Mouse (Mus musculus) MEL (cell line): ENCODE results near the gene Syne2. TPM values are rescaled to one million over a fixed set of nuclear protein-coding genes. Genes with fewer than 3 reads are reported as not detected.
"Not testable (repeated sequence)": the region's sequence is repeated elsewhere in the genome, so short reads cannot be mapped to it uniquely, and the experiment has no call there.

ENCODE experiments used
- DNase-seq: peaks from one replicate; pipeline ENCODE4 v3.0.0; 2011; ENCODE audit warnings: low read depth, low spot score
- H3K27ac ChIP-seq: 2 replicates; pipeline ENCODE4 v1.5.1; 2012; ENCODE audit warnings: low read depth, mild to moderate bottlenecking, control low read depth, low read length, moderate library complexity; ENCODE audit not compliant: control insufficient read depth
- H3K27me3 ChIP-seq, 2 experiments: fragments of 150-350 bp in 1 of 2; sonication (generic) in 1 of 2; 2 replicates each; pipeline ENCODE4 v1.6.1; 2012; ENCODE audit warnings: low read length in 2 of 2, mild to moderate bottlenecking in 2 of 2, improper control_type of control experiment in 1 of 2, moderate library complexity in 1 of 2; ENCODE audit not compliant: insufficient read depth in 2 of 2, control insufficient read depth in 1 of 2
- H3K36me3 ChIP-seq, 2 experiments: 2 replicates each; pipeline ENCODE4 v1.6.1; 2012 to 2014; ENCODE audit warnings: low read length in 2 of 2, improper control_type of control experiment in 1 of 2, inconsistent platforms in 1 of 2, mild to moderate bottlenecking in 1 of 2; ENCODE audit not compliant: insufficient read depth in 2 of 2, control insufficient read depth in 1 of 2
- H3K4me1 ChIP-seq, 2 experiments: fragments of 150-350 bp in 1 of 2; sonication (generic) in 1 of 2; 2 replicates each; pipeline ENCODE4 v1.6.1; 2012; ENCODE audit warnings: low read length in 2 of 2, improper control_type of control experiment in 1 of 2, mild to moderate bottlenecking in 1 of 2; ENCODE audit not compliant: insufficient read depth in 2 of 2, control insufficient read depth in 1 of 2
- H3K4me3 ChIP-seq, 2 experiments: fragments of 150-350 bp in 1 of 2; sonication (generic) in 1 of 2; 2 replicates each; pipeline ENCODE4 v1.5.1; 2012; ENCODE audit warnings: low read depth in 2 of 2, low read length in 2 of 2, mild to moderate bottlenecking in 2 of 2, moderate library complexity in 2 of 2, control low read depth in 1 of 2, improper control_type of control experiment in 1 of 2; ENCODE audit not compliant: control insufficient read depth in 1 of 2, insufficient read depth in 1 of 2
- H3K79me2 ChIP-seq: 2 replicates; pipeline ENCODE4 v1.6.1; 2012; ENCODE audit warnings: mild to moderate bottlenecking, low read length, moderate library complexity; ENCODE audit not compliant: control insufficient read depth, poor library complexity, insufficient read depth
- H3K9ac ChIP-seq: 2 replicates; pipeline ENCODE4 v1.6.1; 2012; ENCODE audit warnings: low read depth, mild to moderate bottlenecking, control low read depth, low read length, moderate library complexity; ENCODE audit not compliant: control insufficient read depth, poor library complexity, severe bottlenecking
- H3K9me3 ChIP-seq: fragments of 150-350 bp; sonication (generic); replicated peaks from 2 replicates; pipeline ENCODE4 v1.6.1; 2012; ENCODE audit warnings: mild to moderate bottlenecking, low read length, improper control_type of control experiment, moderate library complexity; ENCODE audit not compliant: insufficient read depth
- CHD2 ChIP-seq: IDR thresholded peaks from 2 replicates; pipeline ENCODE4 v1.6.1; 2011; ENCODE audit warnings: low read length, improper control_type of control experiment
- CTCF ChIP-seq, 3 experiments: IDR thresholded peaks in 2 of 3; conservative IDR thresholded peaks in 1 of 3; 2 replicates each; pipeline ENCODE4 v1.5.1; 2011 to 2012; ENCODE audit warnings: low read length in 3 of 3, low read depth in 2 of 3, mild to moderate bottlenecking in 2 of 3, improper control_type of control experiment in 1 of 3, inconsistent platforms in 1 of 3, mixed read lengths in 1 of 3, moderate library complexity in 1 of 3; ENCODE audit not compliant: control insufficient read depth in 1 of 3, insufficient read depth in 1 of 3, poor library complexity in 1 of 3, severe bottlenecking in 1 of 3
- E2F4 ChIP-seq: IDR thresholded peaks from 2 replicates; pipeline ENCODE4 v1.6.1; 2011; ENCODE audit warnings: low read depth, low read length, improper control_type of control experiment, borderline replicate concordance
- GATA1 ChIP-seq: IDR thresholded peaks from 2 replicates; pipeline ENCODE4 v1.6.1; 2011; ENCODE audit warnings: low read depth, low read length, improper control_type of control experiment
- MYC ChIP-seq: IDR thresholded peaks from 2 replicates; pipeline ENCODE4 v1.6.1; 2011; ENCODE audit warnings: low read depth, mild to moderate bottlenecking, low read length, improper control_type of control experiment, moderate library complexity
- POLR2AphosphoS2 ChIP-seq: IDR thresholded peaks from 2 replicates; pipeline ENCODE4 v1.6.1; 2011; ENCODE audit warnings: low read length, improper control_type of control experiment
- POLR2AphosphoS5 ChIP-seq: IDR thresholded peaks from 2 replicates; pipeline ENCODE4 v1.6.1; 2012; ENCODE audit warnings: low read depth, borderline replicate concordance, mild to moderate bottlenecking, inconsistent platforms, low read length, moderate library complexity, mixed read lengths
- RAD21 ChIP-seq: IDR thresholded peaks from 2 replicates; pipeline ENCODE4 v1.6.1; 2011; ENCODE audit warnings: mild to moderate bottlenecking, low read depth, low read length, improper control_type of control experiment
- RCOR1 ChIP-seq: IDR thresholded peaks from 2 replicates; pipeline ENCODE4 v1.6.1; 2012; ENCODE audit warnings: low read depth, mild to moderate bottlenecking, inconsistent platforms, low read length, improper control_type of control experiment
- SMC3 ChIP-seq: IDR thresholded peaks from 2 replicates; pipeline ENCODE4 v1.6.1; 2011; ENCODE audit warnings: low read depth, low read length, improper control_type of control experiment
- ZC3H11A ChIP-seq: IDR thresholded peaks from 2 replicates; pipeline ENCODE4 v1.6.1; 2012; ENCODE audit warnings: low read depth, mild to moderate bottlenecking, inconsistent platforms, low read length, improper control_type of control experiment
- ZKSCAN1 ChIP-seq: IDR thresholded peaks from 2 replicates; pipeline ENCODE4 v1.6.1; 2012; ENCODE audit warnings: low read depth, mild to moderate bottlenecking, inconsistent platforms, low read length, improper control_type of control experiment, moderate library complexity
- ZNF384 ChIP-seq: IDR thresholded peaks from 2 replicates; pipeline ENCODE4 v1.6.1; 2012; ENCODE audit warnings: low read depth, mild to moderate bottlenecking, inconsistent platforms, low read length, improper control_type of control experiment
- polyA plus RNA-seq, 2 experiments: library from polyadenylated mRNA; stranded (reverse) in 1 of 2; unstranded in 1 of 2; fragments of >175 nt in 1 of 2; fragments of >200 nt in 1 of 2; gene quantifications; 2 replicates each; pipeline versions ENCODE4 v1.2.1 to v1.2.4; 2012; ENCODE audit warnings: low replicate concordance in 2 of 2, low read depth in 1 of 2; ENCODE audit not compliant: insufficient read length in 2 of 2, insufficient read depth in 1 of 2, missing spikeins in 1 of 2
- total RNA-seq: library from RNA; depleted of rRNA; stranded (reverse); fragments of 300-350 nt; gene quantifications from 2 replicates; pipeline ENCODE4 v1.2.3, GENCODE M21; 2012

Syne2 gene
- total and polyA plus RNA-seq, 3 experiments: 0.06 to 0.15 TPM; not detected in 1

DNA sequence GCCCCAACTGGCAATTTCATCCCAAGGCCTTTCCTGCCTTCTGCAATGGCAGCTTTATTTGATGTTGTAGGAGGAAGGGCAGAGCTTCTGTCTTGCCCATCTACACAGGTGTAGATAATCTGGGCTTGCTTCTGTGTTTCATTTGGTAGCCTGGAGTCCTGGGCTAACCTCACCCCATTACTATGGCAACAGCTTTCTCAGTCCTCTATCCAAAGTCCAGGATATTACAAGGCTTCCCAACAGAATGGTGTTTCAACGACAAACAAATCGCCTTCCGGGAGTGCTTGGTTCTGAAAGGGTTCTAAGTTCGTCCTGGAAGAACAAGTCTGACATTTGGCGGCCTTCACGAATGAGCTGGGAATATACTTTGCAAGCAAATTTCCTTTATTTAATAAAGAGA is 313.0 kb downstream of the Syne2 start:
- H3K4me3 ChIP-seq: no peak overlapping the region
- DNase-seq: no peak

DNA sequence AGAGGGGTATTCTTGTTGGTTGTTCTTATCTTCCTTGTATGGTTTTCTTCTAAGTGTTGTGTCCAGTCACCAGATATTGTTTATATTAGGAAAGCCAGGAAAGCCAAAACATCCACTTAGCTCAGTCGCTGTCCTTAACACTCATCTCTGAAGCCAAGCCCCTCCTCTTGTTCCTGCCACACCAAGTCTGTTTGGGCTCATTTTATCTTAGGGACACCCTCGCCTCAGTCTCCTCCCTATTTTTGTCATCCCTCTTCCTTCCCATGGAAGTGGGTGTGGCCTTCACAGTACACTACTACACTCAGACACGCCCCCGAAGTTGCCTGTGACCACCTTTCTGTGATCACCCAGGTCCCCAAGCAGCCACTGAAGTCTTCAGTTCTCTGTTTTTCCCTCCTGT is 314.7 kb downstream of the Syne2 start:
- no peaks in the 10 kb centered on the region for H3K36me3 ChIP-seq
- no peak for DNase-seq
- H3K4me1 ChIP-seq: no peaks in the 10 kb centered on the region
- TF ChIP-seq POLR2AphosphoS5 (no peak), ZNF384 (no peak), RCOR1 (no peak)
- H3K4me3 ChIP-seq: no peak overlapping the region
- H3K9ac ChIP-seq: no peak overlapping the region
- H3K27me3 ChIP-seq: peaks cover 16 to 21% of the 10 kb centered on the region in 2 experiments
- H3K9me3 ChIP-seq: no peaks in the 10 kb centered on the region
- no peaks in the 10 kb centered on the region for H3K79me2 ChIP-seq
- no peak overlapping the region for H3K27ac ChIP-seq

More for the DNA sequence above, 313.0 kb downstream of the Syne2 start:
- Histone ChIP-seq H3K27me3 (peaks cover 18 to 20% of the 10 kb centered on the region in 2 experiments), H3K27ac (no peak overlapping the region), H3K9me3 (no peaks in the 10 kb centered on the region), H3K36me3 (no peaks in the 10 kb centered on the region), H3K9ac (no peak overlapping the region), H3K79me2 (no peaks in the 10 kb centered on the region), H3K4me1 (no peaks in the 10 kb centered on the region)
- TF ChIP-seq GATA1 (no peak), ZNF384 (no peak), RCOR1 (no peak), ZC3H11A (no peak), POLR2AphosphoS2 (no peak)

DNA sequence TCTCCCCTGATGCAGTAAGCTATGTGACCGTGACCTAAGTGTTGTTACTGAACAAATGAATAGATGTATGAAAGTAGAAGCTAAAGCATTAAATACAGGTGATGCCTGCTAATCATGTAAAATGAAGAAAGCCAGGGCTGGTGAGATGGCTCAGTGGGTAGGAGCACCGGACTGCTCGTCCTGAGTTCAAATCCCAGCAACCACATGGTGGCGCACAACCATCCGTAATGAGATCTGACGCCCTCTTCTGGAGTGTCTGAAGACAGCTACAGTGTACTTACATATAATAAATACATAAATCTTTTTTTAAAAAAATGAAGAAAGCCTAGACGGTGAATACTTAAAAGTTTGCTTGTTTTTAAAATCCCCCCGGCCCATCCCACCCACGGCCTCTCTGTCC is 315.1 kb downstream of the Syne2 start:
- not testable (repeated sequence) for H3K79me2 ChIP-seq, H3K4me1 ChIP-seq, H3K9ac ChIP-seq, H3K4me3 ChIP-seq, H3K27ac ChIP-seq, H3K36me3 ChIP-seq, H3K9me3 ChIP-seq
- peak; percentile 14 for DNase-seq
- peaks cover 15 to 22% of the 10 kb centered on the region in 2 experiments for H3K27me3 ChIP-seq
- peak; percentile 28 to 73 (median 43); a peak in 5 of 6 replicates for TF ChIP-seq CTCF (IDR thresholded peaks at IDR 0.05 in 2 of 3, conservative IDR thresholded peaks at IDR 0.05 in 1 of 3; ENCODE audit: control insufficient read depth in 1 of 3, insufficient read depth in 1 of 3, low read depth in 2 of 3, low read length in 3 of 3, poor library complexity in 1 of 3, severe bottlenecking in 1 of 3)
- peak; percentile 64 for TF ChIP-seq SMC3
- peak; percentile 14 for TF ChIP-seq RAD21

DNA sequence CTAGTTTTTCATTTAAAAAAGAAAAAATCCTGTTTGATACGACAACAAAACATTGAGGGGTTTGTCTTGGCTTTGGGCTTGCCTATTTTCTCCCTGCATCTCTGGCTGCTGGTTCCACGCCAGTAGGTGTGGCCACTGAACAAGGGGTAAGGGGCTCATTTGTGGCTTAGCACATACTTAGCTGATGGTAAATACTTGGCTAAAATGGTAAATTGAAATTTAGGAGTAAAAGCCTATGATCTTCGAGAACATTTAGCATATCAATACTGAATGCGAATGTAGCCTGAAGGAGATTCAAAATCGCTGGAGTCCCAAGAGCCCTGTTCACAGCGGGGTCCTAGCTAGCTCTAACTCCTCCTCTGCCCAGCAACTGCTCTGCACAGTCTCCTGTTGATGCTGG is 318.8 kb downstream of the Syne2 start:
- no peaks in the 10 kb centered on the region for H3K9me3 ChIP-seq
- no peak overlapping the region for H3K4me3 ChIP-seq
- no peaks in the 10 kb centered on the region for H3K79me2 ChIP-seq
- no peaks in the 10 kb centered on the region for H3K36me3 ChIP-seq
- H3K27ac ChIP-seq: no peak overlapping the region
- H3K9ac ChIP-seq: no peak overlapping the region
- no peaks in the 10 kb centered on the region for H3K4me1 ChIP-seq
- no peak for DNase-seq
- H3K27me3 ChIP-seq: peaks cover 23 to 32% of the 10 kb centered on the region in 2 experiments
- TF ChIP-seq ZNF384: no peak
- TF ChIP-seq ZKSCAN1: no peak
- TF ChIP-seq CHD2: no peak
- no peak for TF ChIP-seq MYC
- no peak for TF ChIP-seq E2F4
- no peak for TF ChIP-seq RAD21

DNA sequence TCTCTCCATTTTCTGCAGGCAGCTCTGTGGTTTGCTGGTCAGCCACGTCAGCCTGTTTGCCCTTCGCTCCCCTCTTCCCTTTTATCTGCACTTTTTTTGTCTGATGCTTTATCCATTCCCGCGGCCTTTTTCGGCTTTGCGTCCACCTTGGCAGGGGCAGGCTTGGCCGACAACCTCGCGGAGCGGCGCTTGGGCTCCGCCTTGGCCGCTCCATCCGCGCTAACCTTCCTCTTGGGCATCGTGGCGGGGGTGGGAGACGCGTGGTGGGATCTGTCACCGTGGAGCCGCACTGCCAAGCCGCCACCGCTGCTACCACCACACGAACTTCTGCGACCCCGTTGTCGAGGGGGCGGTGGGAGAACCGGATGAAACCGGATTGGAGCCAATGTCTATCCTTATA is 334.5 kb downstream of the Syne2 start:
- H3K4me3 ChIP-seq, H3K9ac ChIP-seq: not testable (repeated sequence)
- peaks cover 15 to 16% of the 10 kb centered on the region in 2 experiments for H3K27me3 ChIP-seq

More for the DNA sequence above, 334.5 kb downstream of the Syne2 start:
- H3K79me2 ChIP-seq, H3K4me1 ChIP-seq, H3K36me3 ChIP-seq, H3K9me3 ChIP-seq, DNase-seq, H3K27ac ChIP-seq: not testable (repeated sequence)
